Mouse (Mus musculus) lung, postnatal 25 days (tissue): ENCODE results near the gene Nos1ap.
A peak's percentile ranks its signal among the peaks of the same experiment; 100 is the strongest.

Experiments
- DNase-seq: peaks from one replicate; pipeline ENCODE4 v3.0.0; 2022; ENCODE audit warnings: low spot score

Gene Nos1ap

DNA sequence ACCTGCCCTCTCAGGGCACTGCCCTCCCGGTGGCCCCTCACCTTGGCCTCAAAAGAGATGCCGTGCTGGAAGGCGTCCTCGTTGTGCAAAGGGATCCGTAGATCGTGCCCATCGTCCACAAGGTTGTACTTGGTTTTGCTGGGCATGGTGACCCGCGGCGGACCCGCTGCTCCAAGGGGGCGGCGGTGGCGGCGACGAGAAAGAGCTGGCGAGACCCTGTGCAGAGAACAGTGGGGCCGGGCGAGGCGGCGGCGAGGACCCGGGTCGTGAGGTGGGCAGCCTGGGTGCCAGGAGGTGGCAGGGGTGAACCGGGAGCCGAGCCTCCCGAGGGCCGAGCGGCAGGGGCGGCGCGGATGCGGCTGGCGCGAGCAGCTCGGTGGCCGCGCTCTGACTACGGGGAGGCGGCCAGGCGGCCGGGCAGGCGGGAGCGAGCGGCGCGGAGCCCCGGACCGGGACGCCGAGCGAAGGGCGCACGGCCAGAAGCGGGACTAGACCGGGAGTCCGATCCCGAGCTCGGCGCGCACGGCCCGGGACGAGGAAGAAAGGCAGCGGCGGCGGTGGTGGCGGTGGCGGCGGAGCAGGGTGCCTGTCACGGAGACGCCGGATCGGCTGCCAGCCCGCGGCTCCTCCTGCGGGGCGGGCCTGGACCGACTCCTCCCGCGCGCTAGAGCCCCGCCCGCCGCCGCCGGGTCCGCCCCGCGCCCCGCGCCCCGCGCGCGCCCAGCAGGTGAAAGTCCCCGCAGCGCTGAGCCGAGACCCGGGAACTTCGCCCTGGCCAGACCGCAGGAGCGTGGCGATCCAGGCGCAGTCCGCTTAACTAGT lies at the start of gene Nos1ap:
Nos1ap (minus strand) TSS at position 643 of the 822 bp plus-strand sequence.
- peak; percentile 82 for DNase-seq

GRCm38 (mm10) chr1:170638941-170639340 lies 49.3 kb upstream of the Nos1ap start:
- no peak for DNase-seq

GRCm38 (mm10) chr1:170632856-170633255 lies 43.2 kb upstream of the Nos1ap start:
- DNase-seq = no peak

GRCm38 (mm10) chr1:170632385-170632784 lies 42.7 kb upstream of the Nos1ap start:
- peak; percentile 85 for DNase-seq

- no peak for DNase-seq
Observed at GRCm38 (mm10) chr1:170631571-170631970, 41.9 kb upstream of the Nos1ap start.

GRCm38 (mm10) chr1:170630489-170630888 lies 40.8 kb upstream of the Nos1ap start:
- DNase-seq = no peak

DNA sequence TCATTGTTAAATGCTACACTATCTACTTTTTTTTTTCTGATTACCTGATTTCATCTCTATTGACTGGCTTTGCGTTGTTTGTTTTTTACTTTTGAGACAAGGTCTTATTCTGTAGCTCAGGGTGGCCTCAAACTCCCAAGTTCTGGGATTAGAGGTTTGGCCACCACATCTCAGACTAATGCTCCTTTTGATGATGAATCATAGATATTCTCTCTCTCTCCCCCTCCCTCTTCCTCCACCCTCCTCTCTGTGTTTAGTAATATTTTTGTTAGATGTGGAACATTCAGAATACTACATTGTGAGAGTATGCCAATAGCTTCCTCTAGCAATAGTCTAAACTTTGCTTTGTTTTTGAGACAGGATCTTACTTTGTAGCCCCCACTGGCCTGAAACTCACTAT lies 33.8 kb upstream of the Nos1ap start:
- no peak for DNase-seq

GRCm38 (mm10) chr1:170622934-170623333 lies 33.3 kb upstream of the Nos1ap start:
- no peak for DNase-seq

- DNase-seq = no peak
Observed at GRCm38 (mm10) chr1:170619686-170620374, 30.2 kb upstream of the Nos1ap start.

- DNase-seq = peak; percentile 65
Observed at GRCm38 (mm10) chr1:170612968-170613872, 23.6 kb upstream of the Nos1ap start.

- DNase-seq = no peak
Observed at GRCm38 (mm10) chr1:170611631-170612030, 22.0 kb upstream of the Nos1ap start.

- DNase-seq = no peak
Observed at GRCm38 (mm10) chr1:170610695-170611094, 21.0 kb upstream of the Nos1ap start.

DNA sequence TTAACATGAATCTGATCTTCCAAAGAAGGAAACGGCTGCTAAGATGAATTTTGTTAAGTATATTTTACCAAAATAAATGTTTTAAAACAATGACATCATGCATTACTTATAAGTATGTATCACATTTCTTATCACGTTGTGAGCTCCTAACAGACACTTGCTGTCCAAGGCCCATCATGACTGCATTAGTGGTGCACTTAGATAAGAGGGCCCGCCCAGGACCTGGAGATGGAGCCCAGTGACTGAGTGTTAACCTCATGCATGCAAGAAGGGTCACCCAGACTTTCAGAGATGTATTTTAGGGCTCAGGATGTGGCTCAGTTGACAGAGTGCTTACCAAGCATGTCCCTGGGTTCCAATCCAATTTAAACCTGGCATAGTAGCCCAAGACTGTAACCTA lies 20.6 kb upstream of the Nos1ap start:
- no peak for DNase-seq

GRCm38 (mm10) chr1:170609872-170610271 lies 20.2 kb upstream of the Nos1ap start:
- DNase-seq = no peak

DNA sequence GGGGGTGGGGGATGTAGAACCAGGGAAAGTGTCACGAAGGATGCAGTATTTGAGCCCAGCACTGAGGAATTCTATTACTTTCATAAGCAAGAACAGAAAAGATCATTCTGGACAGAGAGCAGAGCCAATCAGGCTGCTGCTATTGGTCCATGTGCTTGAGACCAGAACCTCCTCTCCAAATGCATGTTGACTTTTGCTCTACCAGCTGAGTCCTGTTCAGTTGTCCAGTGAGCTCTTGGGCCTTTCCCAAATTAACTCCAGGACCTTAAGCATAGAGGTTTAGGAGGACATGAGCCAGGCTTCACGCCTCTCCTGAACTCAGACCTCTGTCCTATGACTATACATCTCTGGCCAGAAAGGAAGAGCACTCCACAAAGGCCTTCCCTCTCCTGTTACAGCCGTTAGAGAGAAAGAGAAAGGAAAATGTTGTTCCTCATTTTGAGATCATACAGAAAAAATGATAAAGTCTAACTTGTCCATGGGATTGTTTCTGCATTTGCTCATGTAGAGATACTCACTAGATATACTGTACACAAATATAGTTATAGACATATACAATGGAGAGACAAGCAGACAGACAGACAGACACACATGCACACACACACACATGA lies 18.9 kb upstream of the Nos1ap start:
- no peak for DNase-seq

GRCm38 (mm10) chr1:170607231-170607917 lies 17.7 kb upstream of the Nos1ap start:
- no peak for DNase-seq

- no peak for DNase-seq
Observed at GRCm38 (mm10) chr1:170605228-170606001, 15.8 kb upstream of the Nos1ap start.

- DNase-seq = no peak
Observed at GRCm38 (mm10) chr1:170594575-170594974, 4.9 kb upstream of the Nos1ap start.

- DNase-seq = peak; percentile 45
Observed at GRCm38 (mm10) chr1:170590531-170590930, 870 bp upstream of the Nos1ap start.

- no peak for DNase-seq
Observed at GRCm38 (mm10) chr1:170590041-170590360, 340 bp upstream of the Nos1ap start.

GRCm38 (mm10) chr1:170588879-170589218 lies 812 bp downstream of the Nos1ap start:
- no peak for DNase-seq
